Mouse (Mus musculus) heart, postnatal 4 days (tissue): Measurements from ENCODE around the gene Plppr2. TPM values are rescaled to one million over a fixed set of nuclear protein-coding genes. Genes with fewer than 3 reads are reported as not detected.
A peak's percentile ranks its signal among the peaks of the same experiment; 100 is the strongest.

Experiments used
- DNase-seq: peaks from one replicate; pipeline ENCODE4 v3.0.0; 2021
- total RNA-seq, 2 experiments: library from RNA; stranded (reverse); gene quantifications; 2 replicates each; pipeline ENCODE4 v1.2.3; 2021

Plppr2 gene
- total RNA-seq, 2 experiments from 2014 or later = 3.0 to 3.1 TPM

GRCm38 (mm10) chr9:21932445-21933137 lies 4.2 kb upstream of the Plppr2 start:
- no peak for DNase-seq

GRCm38 (mm10) chr9:21934021-21934420 lies 2.8 kb upstream of the Plppr2 start:
- no peak for DNase-seq

- DNase-seq = no peak
Observed at GRCm38 (mm10) chr9:21935466-21936131, 1.2 kb upstream of the Plppr2 start.

- no peak for DNase-seq
Observed at GRCm38 (mm10) chr9:21937711-21938175, 910 bp downstream of the Plppr2 start.

- no peak for DNase-seq
Observed at GRCm38 (mm10) chr9:21938234-21938855, 1.5 kb downstream of the Plppr2 start.

GRCm38 (mm10) chr9:21943046-21943445 lies 6.2 kb downstream of the Plppr2 start:
- no peak for DNase-seq

GRCm38 (mm10) chr9:21943638-21944037 lies 6.8 kb downstream of the Plppr2 start:
- no peak for DNase-seq

GRCm38 (mm10) chr9:21944267-21944666 lies 7.4 kb downstream of the Plppr2 start:
- no peak for DNase-seq

GRCm38 (mm10) chr9:21947540-21948130 lies 10.8 kb downstream of the Plppr2 start:
- no peak for DNase-seq

- no peak for DNase-seq
Observed at GRCm38 (mm10) chr9:21948146-21948545, 11.3 kb downstream of the Plppr2 start.

- no peak for DNase-seq
Observed at GRCm38 (mm10) chr9:21948790-21949189, 12.0 kb downstream of the Plppr2 start.

GRCm38 (mm10) chr9:21950322-21950721 lies 13.5 kb downstream of the Plppr2 start:
- peak; percentile 87 for DNase-seq

- no peak for DNase-seq
Observed at GRCm38 (mm10) chr9:21951977-21952376, 15.1 kb downstream of the Plppr2 start.

- no peak for DNase-seq
Observed at GRCm38 (mm10) chr9:21953600-21953999, 16.8 kb downstream of the Plppr2 start.

- DNase-seq = no peak
Observed at GRCm38 (mm10) chr9:21954635-21955034, 17.8 kb downstream of the Plppr2 start.

- no peak for DNase-seq
Observed at GRCm38 (mm10) chr9:21955225-21955569, 18.4 kb downstream of the Plppr2 start.

GRCm38 (mm10) chr9:21955570-21956281 lies 18.9 kb downstream of the Plppr2 start, which contains the start of gene Swsap1:
Gene Swsap1, plus strand, starts transcription at chr9:21955755.
- DNase-seq = peak; percentile 99

- DNase-seq = no peak
Observed at GRCm38 (mm10) chr9:21958372-21958771, 21.5 kb downstream of the Plppr2 start.

GRCm38 (mm10) chr9:21959244-21959643 lies 22.4 kb downstream of the Plppr2 start:
- no peak for DNase-seq

- DNase-seq = no peak
Observed at GRCm38 (mm10) chr9:21960135-21960534, 23.3 kb downstream of the Plppr2 start.

GRCm38 (mm10) chr9:21960558-21961208 lies 23.9 kb downstream of the Plppr2 start:
- peak; percentile 30 for DNase-seq
